ENCODE assay signal across 13 mouse cellular contexts in genomic region chr8:118062736-118063135, GRCm38 (mm10).
DNase-seq lines count a peak whose midpoint lies in the region.
"Had no signal": no experiment of that assay in that cellular context is flagged by ENCODE, and none has a peak within 500 bp of the region (broad histone marks: within the 10 kb centered on the region; RNA-seq: fewer than 3 reads in every experiment).

No protein-coding gene starts in this region.

- DNase-seq in ES-CJ7 (ENCODE audit: low read depth, low spot score): peak; percentile 92
- DNase-seq in R1 (ENCODE audit: low read depth, low spot score): peak; percentile 23
- DNase-seq in ZHBTc4 (ENCODE audit: low read depth, low spot score): peak; percentile 58
- no peak for DNase-seq in T-cell, adult 2 months (ENCODE audit: low spot score)
- DNase-seq in testis, postnatal 14 days (ENCODE audit: low spot score): no peak
- DNase-seq: adrenal gland, postnatal 10 days; adrenal gland, postnatal 25 days; cerebellum, adult 11 months; cerebellum, adult 18-20 months; cerebellum, adult 8-10 months; cerebellum, adult 9-11 months; cerebellum, postnatal 14 days; cerebellum, postnatal 36 days had no signal

Comparison
In these comparisons a context has a peak if more than half of its experiments do, and no peak if none do; other contexts are left out.
1. DNase-seq: peak in ES-CJ7 (single experiment), R1 (single experiment) and ZHBTc4 (single experiment); none in T-cell, adult 2 months (single experiment) and testis, postnatal 14 days (single experiment).